Mouse (Mus musculus): ENCODE data around the gene Pirb.

DNA sequence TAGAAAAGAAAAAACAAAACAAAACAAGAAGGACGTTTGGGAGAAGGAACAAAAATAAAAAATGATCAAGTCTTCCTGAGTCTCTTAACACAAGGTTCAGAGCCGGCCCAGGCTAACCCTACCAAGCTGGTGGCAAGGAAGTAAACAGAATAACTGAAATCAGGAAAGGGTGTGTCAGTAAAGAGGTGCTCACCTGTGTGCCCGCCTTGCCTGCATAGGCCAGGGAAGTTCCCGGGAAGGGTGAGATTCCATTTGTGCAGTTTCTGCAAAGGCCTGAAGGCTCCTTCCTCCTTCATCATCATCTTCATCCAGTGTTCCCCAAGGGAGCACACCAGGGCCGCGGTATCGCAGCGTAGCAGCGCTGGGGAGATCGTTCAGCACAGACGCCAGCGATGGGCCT lies 43.8 kb downstream of the Pirb start:
- TF ChIP-seq EP300 (IDR thresholded peaks at IDR 0.05; ENCODE audit: insufficient read depth, low read depth, low read length) (no peak), CTCF (IDR thresholded peaks at IDR 0.05) (no peak)
